Mouse (Mus musculus) forebrain, embryonic 16.5 days (tissue): Measurements from ENCODE around the gene AU018091. TPM values are rescaled to one million over a fixed set of nuclear protein-coding genes. Genes with fewer than 3 reads are reported as not detected.
"Not testable (repeated sequence)": the region's sequence is repeated elsewhere in the genome, so short reads cannot be mapped to it uniquely, and the experiment has no call there.

Experiments used
- ATAC-seq: fragments of 200-750 bp; cut with Nextera tagmentation; 2 replicates; pipeline ENCODE4 v1.8.0; 2017; ENCODE audit warnings: mild to moderate bottlenecking, moderate library complexity
- H3K27ac ChIP-seq: fragments of 300-500 bp; sonication (generic); 2 replicates; pipeline ENCODE4 v1.5.1; 2014; ENCODE audit warnings: low read length, control low read depth
- H3K27me3 ChIP-seq: fragments of 300-500 bp; sonication (generic); replicated peaks from 2 replicates; pipeline ENCODE4 v1.6.1; 2014; ENCODE audit warnings: low read length; ENCODE audit not compliant: control insufficient read depth, insufficient read depth
- H3K36me3 ChIP-seq: fragments of 300-500 bp; sonication (generic); 2 replicates; pipeline ENCODE4 v1.6.1; 2014; ENCODE audit not compliant: control insufficient read depth, insufficient read depth
- H3K4me1 ChIP-seq: fragments of 300-500 bp; sonication (generic); replicated peaks from 2 replicates; pipeline ENCODE4 v1.6.1; 2014; ENCODE audit warnings: low read length; ENCODE audit not compliant: control insufficient read depth, insufficient read depth
- H3K4me2 ChIP-seq: fragments of 300-500 bp; sonication (generic); 2 replicates; pipeline ENCODE4 v1.6.1; 2014; ENCODE audit warnings: mild to moderate bottlenecking, low read length, control low read depth
- H3K4me3 ChIP-seq: fragments of 300-500 bp; sonication (generic); replicated peaks from 2 replicates; pipeline ENCODE4 v1.5.1; 2014; ENCODE audit warnings: mild to moderate bottlenecking, low read length, control low read depth
- H3K9ac ChIP-seq: fragments of 300-500 bp; sonication (generic); replicated peaks from 2 replicates; pipeline ENCODE4 v1.6.1; 2014; ENCODE audit warnings: low read depth, low read length, control low read depth
- H3K9me3 ChIP-seq: fragments of 300-500 bp; sonication (generic); 2 replicates; pipeline ENCODE4 v1.6.1; 2016; ENCODE audit warnings: low read length; ENCODE audit not compliant: control insufficient read depth
- WGBS: fragments of 180-500 bp; shearing (Covaris S2); extraction: QIAGEN DNeasy Blood & Tissue Kit; methylation state at CpG from one replicate; pipeline ENCODE4 v1.1.7; 2014; 5-methylcytosine and 5-hydroxymethylcytosine counted together
- polyA plus RNA-seq: library from polyadenylated mRNA; unstranded; fragments of >200 nt; fragmentation: Nextera tagmentation; extraction: Ambion mirVana; gene quantifications from 2 replicates; pipeline ENCODE4 v1.2.1, GENCODE M21; 2015

Gene AU018091
- polyA plus RNA-seq, 1 experiment from 2014 or later: not detected

- H3K36me3 ChIP-seq: no peaks in the 10 kb centered on the region
- no peak overlapping the region for H3K9ac ChIP-seq
- H3K4me3 ChIP-seq: no peak overlapping the region
- H3K9me3 ChIP-seq: no peaks in the 10 kb centered on the region
- H3K27me3 ChIP-seq: no peaks in the 10 kb centered on the region
- 91% methylated on average over 1 of the region's 1 CpGs for WGBS
- no peak overlapping the region for H3K4me2 ChIP-seq
- ATAC-seq: no peak
- no peaks in the 10 kb centered on the region for H3K4me1 ChIP-seq
- no peak overlapping the region for H3K27ac ChIP-seq
Measured at GRCm38 (mm10) chr7:3186136-3186535, 17.1 kb upstream of the AU018091 start.

DNA sequence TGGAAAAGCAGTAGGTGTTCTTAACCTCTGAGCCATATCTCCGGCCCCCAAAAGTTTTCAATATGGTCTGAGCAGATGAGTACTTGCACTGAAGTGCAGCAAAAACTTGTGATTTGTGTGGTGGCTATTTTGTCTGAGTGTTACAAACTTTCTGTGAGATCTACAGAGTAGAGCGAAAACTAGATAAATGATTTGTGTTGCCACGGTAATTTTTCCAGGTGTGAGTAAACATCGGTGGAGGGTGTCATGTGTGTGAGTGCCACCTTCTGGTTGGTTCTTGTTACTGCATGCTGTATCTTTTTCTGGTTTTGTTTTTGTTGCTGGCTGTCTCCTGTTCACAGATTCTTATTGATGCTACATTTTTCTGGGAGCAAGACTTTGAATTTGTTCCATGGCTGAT, 15.4 kb upstream of the AU018091 start:
- no peaks in the 10 kb centered on the region for H3K27me3 ChIP-seq
- H3K9me3 ChIP-seq: no peaks in the 10 kb centered on the region
- H3K4me1 ChIP-seq: no peaks in the 10 kb centered on the region
- no peak overlapping the region for H3K27ac ChIP-seq
- H3K36me3 ChIP-seq: no peaks in the 10 kb centered on the region
- 42% methylated on average over 4 of the region's 4 CpGs for WGBS
- ATAC-seq: no peak
- no peak overlapping the region for H3K4me3 ChIP-seq
- H3K9ac ChIP-seq: no peak overlapping the region
- no peak overlapping the region for H3K4me2 ChIP-seq

DNA sequence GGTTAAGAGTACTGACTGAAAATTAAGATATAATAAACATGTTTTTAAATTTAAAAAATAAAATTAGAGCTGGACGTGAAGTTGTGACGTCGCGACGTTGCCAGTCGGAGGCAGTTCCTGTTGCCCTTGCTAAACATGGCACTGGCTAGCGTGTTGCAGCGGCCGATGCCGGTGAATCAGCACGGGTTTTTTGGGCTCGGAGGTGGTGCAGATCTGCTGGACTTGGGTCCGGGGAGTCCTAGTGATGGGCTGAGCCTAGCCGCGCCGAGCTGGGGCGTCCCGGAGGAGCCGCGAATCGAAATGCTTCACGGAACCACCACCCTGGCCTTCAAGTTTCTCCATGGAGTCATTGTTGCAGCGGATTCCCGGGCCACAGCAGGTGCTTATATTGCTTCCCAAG, 12.0 kb upstream of the AU018091 start:
- H3K4me1 ChIP-seq, H3K27ac ChIP-seq, H3K4me3 ChIP-seq, H3K27me3 ChIP-seq, H3K4me2 ChIP-seq, H3K9ac ChIP-seq, H3K36me3 ChIP-seq, ATAC-seq, H3K9me3 ChIP-seq: not testable (repeated sequence)
- WGBS: 92% methylated on average over 24 of the region's 24 CpGs

- no peaks in the 10 kb centered on the region for H3K36me3 ChIP-seq
- ATAC-seq: no peak
- WGBS: 96% methylated on average over 1 of the region's 1 CpGs
Measured at GRCm38 (mm10) chr7:3168296-3168695, 707 bp downstream of the AU018091 start.

DNA sequence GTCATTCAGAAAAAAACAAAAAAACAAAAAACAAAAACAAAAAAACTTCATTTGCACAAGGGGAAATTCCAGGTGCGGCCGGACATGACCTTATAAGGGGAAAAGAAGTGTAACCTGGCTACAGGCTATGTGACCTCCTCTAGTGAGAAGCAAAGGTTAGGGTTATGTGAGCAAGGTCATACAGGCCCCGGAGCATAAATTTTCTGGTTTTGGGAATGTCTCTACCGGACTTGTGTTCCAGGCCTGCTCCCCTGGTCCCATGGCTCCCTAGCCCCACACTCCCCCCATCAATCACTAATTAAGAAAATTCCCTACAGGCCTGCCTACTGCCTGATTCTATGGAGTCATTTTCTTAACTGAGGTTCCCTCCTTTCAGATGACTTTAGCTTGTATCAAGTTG, 2.7 kb downstream of the AU018091 start:
- Histone ChIP-seq H3K27me3 (no peaks in the 10 kb centered on the region), H3K4me2 (no peak overlapping the region), H3K9me3 (no peaks in the 10 kb centered on the region), H3K4me1 (no peaks in the 10 kb centered on the region), H3K4me3 (no peak overlapping the region), H3K36me3 (no peaks in the 10 kb centered on the region), H3K27ac (no peak overlapping the region), H3K9ac (no peak overlapping the region)
- no peak for ATAC-seq
- 92% methylated on average over 4 of the region's 4 CpGs for WGBS

More at GRCm38 (mm10) chr7:3168296-3168695, 707 bp downstream of the AU018091 start:
- no peak overlapping the region for H3K4me3 ChIP-seq
- H3K9ac ChIP-seq: no peak overlapping the region
- H3K27me3 ChIP-seq: no peaks in the 10 kb centered on the region
- no peak overlapping the region for H3K4me2 ChIP-seq
- H3K9me3 ChIP-seq: no peaks in the 10 kb centered on the region
- H3K27ac ChIP-seq: no peak overlapping the region
- no peaks in the 10 kb centered on the region for H3K4me1 ChIP-seq

GRCm38 (mm10) chr7:3164991-3165390, 4.0 kb downstream of the AU018091 start:
- ATAC-seq: no peak
- no peak overlapping the region for H3K4me2 ChIP-seq
- no peak overlapping the region for H3K4me3 ChIP-seq
- no peaks in the 10 kb centered on the region for H3K4me1 ChIP-seq
- H3K9me3 ChIP-seq: no peaks in the 10 kb centered on the region
- H3K36me3 ChIP-seq: no peaks in the 10 kb centered on the region
- no peak overlapping the region for H3K27ac ChIP-seq
- H3K9ac ChIP-seq: no peak overlapping the region
- no peaks in the 10 kb centered on the region for H3K27me3 ChIP-seq

- Histone ChIP-seq H3K4me1 (no peaks in the 10 kb centered on the region), H3K36me3 (no peaks in the 10 kb centered on the region), H3K27ac (no peak overlapping the region), H3K27me3 (no peaks in the 10 kb centered on the region), H3K4me2 (no peak overlapping the region), H3K9me3 (no peaks in the 10 kb centered on the region), H3K4me3 (no peak overlapping the region), H3K9ac (no peak overlapping the region)
- no peak for ATAC-seq
- WGBS: 84% methylated on average over 6 of the region's 6 CpGs
Measured at GRCm38 (mm10) chr7:3164381-3164780, 4.6 kb downstream of the AU018091 start.

DNA sequence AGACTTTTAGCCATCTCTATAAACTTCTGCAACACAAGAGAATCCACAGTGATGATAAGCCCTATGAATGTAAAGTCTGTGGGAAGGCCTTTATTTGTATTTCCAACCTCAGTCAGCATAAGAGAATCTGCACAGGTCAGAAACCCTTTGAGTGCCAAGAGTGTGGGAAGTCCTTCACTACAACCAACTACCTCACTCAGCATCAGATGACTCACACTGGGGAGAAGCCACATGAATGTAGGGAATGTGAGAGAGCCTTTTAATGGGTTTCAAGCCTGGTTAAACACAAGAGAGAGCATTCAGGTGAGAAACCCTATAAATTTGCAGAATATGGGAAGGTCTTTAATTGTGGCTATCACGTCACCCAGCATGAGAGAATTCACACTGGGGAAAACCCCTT, 18.6 kb downstream of the AU018091 start:
- Histone ChIP-seq H3K4me2 (no peak overlapping the region), H3K9me3 (no peaks in the 10 kb centered on the region), H3K27me3 (no peaks in the 10 kb centered on the region), H3K4me3 (no peak overlapping the region), H3K27ac (no peak overlapping the region), H3K4me1 (no peaks in the 10 kb centered on the region), H3K9ac (no peak overlapping the region), H3K36me3 (no peaks in the 10 kb centered on the region)
- ATAC-seq: no peak
- WGBS: 81% methylated on average over 1 of the region's 1 CpGs

- no peak for ATAC-seq
- Histone ChIP-seq H3K4me2 (no peak overlapping the region), H3K9me3 (no peaks in the 10 kb centered on the region; the same call in 1 of the 2 replicates), H3K27me3 (no peaks in the 10 kb centered on the region), H3K36me3 (no peaks in the 10 kb centered on the region), H3K9ac (no peak overlapping the region), H3K4me3 (no peak overlapping the region), H3K4me1 (no peaks in the 10 kb centered on the region), H3K27ac (no peak overlapping the region)
Measured at GRCm38 (mm10) chr7:3146072-3146471, 22.9 kb downstream of the AU018091 start.

- Histone ChIP-seq H3K27me3 (no peaks in the 10 kb centered on the region), H3K36me3 (no peaks in the 10 kb centered on the region), H3K4me3 (no peak overlapping the region), H3K9ac (no peak overlapping the region), H3K4me1 (no peaks in the 10 kb centered on the region), H3K4me2 (no peak overlapping the region), H3K9me3 (peaks cover 2% of the 10 kb centered on the region; the same call in 1 of the 2 replicates), H3K27ac (no peak overlapping the region)
- no peak for ATAC-seq
- WGBS: 13% methylated on average over 1 of the region's 1 CpGs
Measured at GRCm38 (mm10) chr7:3143329-3143728, 25.7 kb downstream of the AU018091 start.
